Mouse (Mus musculus): ENCODE data around the gene Fam205a4.
"Not testable (repeated sequence)": the region's sequence is repeated elsewhere in the genome, so short reads cannot be mapped to it uniquely, and the experiment has no call there.

Gene Fam205a4

DNA sequence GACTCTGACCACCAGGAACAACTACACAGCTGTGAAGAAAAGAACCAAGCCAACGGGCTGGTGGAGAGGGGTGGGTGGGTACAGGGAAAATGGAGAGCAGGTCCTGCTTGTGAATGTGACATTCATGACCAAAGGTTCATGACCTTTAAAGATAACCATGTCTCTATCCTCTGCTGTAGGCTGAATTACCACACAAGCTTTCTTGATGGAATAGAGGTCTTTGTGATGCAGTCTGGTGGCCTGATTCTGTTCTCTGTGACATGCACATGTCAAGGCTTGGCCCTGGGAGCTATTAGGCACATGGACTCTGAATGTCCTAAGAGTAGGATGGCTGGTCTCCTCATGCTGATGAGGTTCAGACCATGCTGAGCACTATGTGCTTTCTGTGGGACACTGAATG, at the start of gene Fam205a4:
Gene Fam205a4 (plus strand): TSS at position 301 of the 400 bp plus-strand sequence.
- H3K36me3 ChIP-seq (ENCODE audit: control insufficient read depth, insufficient read depth, low read length, poor library complexity, severe bottlenecking); DNase-seq (ENCODE audit: low read depth, low spot score); H3K27me3 ChIP-seq (ENCODE audit: control insufficient read depth, insufficient read depth, low read length, poor library complexity, severe bottlenecking): not testable (repeated sequence)

DNA sequence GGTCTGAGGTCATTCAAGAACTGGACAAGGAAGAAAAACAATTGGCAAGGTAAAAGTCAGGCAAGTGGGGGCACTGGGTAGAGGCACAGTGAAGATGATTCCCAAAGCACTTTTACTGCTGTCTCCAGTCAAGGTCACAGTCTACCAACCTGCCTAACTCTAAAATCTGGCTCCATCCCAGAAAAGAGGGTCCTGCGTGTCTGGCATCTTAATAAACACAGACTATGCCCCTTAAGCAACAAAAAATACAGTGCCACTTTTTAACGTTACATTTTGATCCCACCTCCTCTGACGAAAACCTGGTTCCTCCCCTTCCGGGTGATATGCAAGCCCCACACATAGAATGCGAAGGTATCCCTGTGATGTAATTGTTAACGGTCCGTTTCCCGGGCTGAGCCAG, 24.6 kb upstream of the Fam205a4 start, which contains the start of gene Gm20878:
Gene Gm20878 (plus strand): TSS at position 301 of the 400 bp plus-strand sequence.
- not testable (repeated sequence) for DNase-seq (ENCODE audit: low read depth, low spot score); H3K27me3 ChIP-seq (ENCODE audit: control insufficient read depth, insufficient read depth, low read length, poor library complexity, severe bottlenecking); H3K36me3 ChIP-seq (ENCODE audit: control insufficient read depth, insufficient read depth, low read length, poor library complexity, severe bottlenecking)
